Mouse (Mus musculus) myocyte (in vitro differentiated cells): ENCODE measurements around the gene Prcd.

Experiments
- CEBPB ChIP-seq: IDR thresholded peaks from 2 replicates; pipeline ENCODE4 v1.6.1; 2011; ENCODE audit warnings: mild to moderate bottlenecking, moderate library complexity; ENCODE audit not compliant: poor library complexity, insufficient read depth, severe bottlenecking
- E2F4 ChIP-seq: IDR thresholded peaks from one replicate; pipeline ENCODE4 v1.6.1; 2011; ENCODE audit warnings: mild to moderate bottlenecking, control low read depth, moderate library complexity; ENCODE audit not compliant: insufficient read depth
- MAX ChIP-seq: IDR thresholded peaks from one replicate; pipeline ENCODE4 v1.6.1; 2011; ENCODE audit warnings: low read depth, mild to moderate bottlenecking, control low read depth
- MYOG ChIP-seq, 3 experiments: IDR thresholded peaks; one replicate each; pipeline ENCODE4 v1.6.1; 2011; ENCODE audit warnings: control low read depth in 2 of 3, low read depth in 2 of 3, mild to moderate bottlenecking in 2 of 3; ENCODE audit not compliant: insufficient read length in 2 of 3, control insufficient read depth in 1 of 3, insufficient read depth in 1 of 3
- POLR2A ChIP-seq: IDR thresholded peaks from one replicate; pipeline ENCODE4 v1.6.1; 2011; ENCODE audit warnings: low read depth, mild to moderate bottlenecking, control low read depth, moderate library complexity; ENCODE audit not compliant: insufficient read length
- POLR2AphosphoS2 ChIP-seq: IDR thresholded peaks from one replicate; pipeline ENCODE4 v1.6.1; 2011; ENCODE audit warnings: low read depth, control low read depth; ENCODE audit not compliant: insufficient read length
- TCF12 ChIP-seq: IDR thresholded peaks from one replicate; pipeline ENCODE4 v1.6.1; 2011; ENCODE audit warnings: mild to moderate bottlenecking, control low read depth; ENCODE audit not compliant: poor library complexity, insufficient read depth, severe bottlenecking
- USF1 ChIP-seq: IDR thresholded peaks from one replicate; pipeline ENCODE4 v1.6.1; 2011; ENCODE audit warnings: low read depth, mild to moderate bottlenecking, control low read depth, moderate library complexity

GRCm38 (mm10) chr11:116611883-116612282, 41.5 kb upstream of the Prcd start:
- TF ChIP-seq MYOG (IDR thresholded peaks at IDR 0.05; ENCODE audit: control insufficient read depth in 1 of 3, insufficient read depth in 1 of 3, insufficient read length in 2 of 3, low read depth in 2 of 3) (no peak), POLR2A (no peak), POLR2AphosphoS2 (no peak), MAX (no peak), USF1 (no peak), E2F4 (no peak), TCF12 (no peak), CEBPB (no peak)
